Mouse (Mus musculus): ENCODE measurements around the gene Arnt.

DNA sequence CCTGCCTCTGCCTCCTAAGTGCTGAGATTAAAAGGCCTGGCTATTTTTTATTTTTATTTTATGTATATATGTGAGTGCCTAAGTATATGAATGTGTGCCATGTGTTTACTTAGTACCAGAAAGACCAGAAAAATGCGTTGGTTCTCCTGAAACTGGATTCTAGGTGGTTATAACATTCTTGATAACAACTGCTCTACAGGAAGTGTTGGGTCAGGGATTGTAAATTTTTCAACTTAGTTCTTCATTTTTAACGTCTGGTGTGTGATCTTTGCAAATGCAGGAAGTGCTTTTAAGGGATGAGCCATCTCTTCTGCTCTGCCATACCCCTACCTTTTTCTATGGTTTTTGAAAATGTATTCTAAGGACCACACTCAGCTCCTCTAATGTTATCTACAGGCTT is 52.2 kb downstream of the Arnt start:
- TF ChIP-seq CTCF (IDR thresholded peaks at IDR 0.05; ENCODE audit: borderline replicate concordance, insufficient read depth, low read depth, low read length) (no peak), POLR2A (IDR thresholded peaks at IDR 0.05; ENCODE audit: borderline replicate concordance, insufficient read depth, low read length) (no peak)
